In genomic region chr2:167439422-167439821, GRCm38 (mm10) we compare ENCODE assay signal across 17 mouse cellular contexts. TPM values are rescaled to one million over a fixed set of nuclear protein-coding genes. Genes with fewer than 3 reads are reported as not detected.
DNase-seq lines count a peak whose midpoint lies in the region; ATAC-seq lines count a peak whose summit lies in the region.
"Had no signal": no experiment of that assay in that cellular context is flagged by ENCODE, and none has a peak within 500 bp of the region (broad histone marks: within the 10 kb centered on the region; RNA-seq: fewer than 3 reads in every experiment).

No protein-coding gene starts in this region.

- H3K4me3 ChIP-seq in heart, embryonic 12.5 days = no peak overlapping the region
- H3K4me3 ChIP-seq: embryonic facial prominence, embryonic 15.5 days; limb, embryonic 15.5 days; liver, embryonic 15.5 days; megakaryocyte, embryonic 14.5 days; neural tube, embryonic 13.5 days had no signal

- peaks cover 86% of the 10 kb centered on the region for H3K36me3 ChIP-seq in heart, embryonic 12.5 days

- ATAC-seq in heart, embryonic 12.5 days (ENCODE audit: insufficient number of reproducible peaks, low FRiP score) = no peak
- ATAC-seq: lung, postnatal 0 days had no signal

- no peak overlapping the region for H3K4me2 ChIP-seq in heart, embryonic 12.5 days
- H3K4me2 ChIP-seq: embryonic facial prominence, embryonic 15.5 days; limb, embryonic 15.5 days; liver, embryonic 15.5 days; neural tube, embryonic 13.5 days had no signal

- peak; percentile 60 to 62 for DNase-seq in cerebellum, postnatal 10 days
- DNase-seq in cerebellum, postnatal 4 days (ENCODE audit: low spot score in 2 of 2) = no peak
- DNase-seq in heart, postnatal 4 days = peak; percentile 57
- DNase-seq in lung, postnatal 36 days = peak; percentile 49
- DNase-seq in lung, adult 18-20 months = no peak
- no peak for DNase-seq in spleen, postnatal 14 days (ENCODE audit: low spot score in 2 of 2)
- DNase-seq: adrenal gland, postnatal 14 days; midbrain, embryonic 14.5 days; thymus, postnatal 36 days had no signal

- H3K4me1 ChIP-seq in heart, embryonic 12.5 days (replicated peaks) = no peaks in the 10 kb centered on the region
- H3K4me1 ChIP-seq: embryonic facial prominence, embryonic 15.5 days; limb, embryonic 15.5 days; liver, embryonic 15.5 days; neural tube, embryonic 13.5 days had no signal

- H3K9ac ChIP-seq in heart, embryonic 12.5 days = no peak overlapping the region
- H3K9ac ChIP-seq: embryonic facial prominence, embryonic 15.5 days; limb, embryonic 15.5 days; liver, embryonic 15.5 days; neural tube, embryonic 13.5 days had no signal

- no peaks in the 10 kb centered on the region; the same call in 1 of the 2 replicates for H3K9me3 ChIP-seq in heart, embryonic 12.5 days (replicated peaks)
- H3K9me3 ChIP-seq: embryonic facial prominence, embryonic 15.5 days; limb, embryonic 15.5 days; liver, embryonic 15.5 days; neural tube, embryonic 13.5 days had no signal

- WGBS in heart, embryonic 12.5 days = 97% methylated on average over 3 of the region's 3 CpGs

- no peak overlapping the region for H3K27ac ChIP-seq in heart, embryonic 12.5 days (ENCODE audit: poor library complexity, severe bottlenecking)
- H3K27ac ChIP-seq: embryonic facial prominence, embryonic 15.5 days; kidney, postnatal 0 days; limb, embryonic 15.5 days; liver, embryonic 15.5 days; neural tube, embryonic 13.5 days had no signal

- H3K27me3 ChIP-seq in heart, embryonic 12.5 days (replicated peaks) = no peaks in the 10 kb centered on the region
- H3K27me3 ChIP-seq: embryonic facial prominence, embryonic 15.5 days; limb, embryonic 15.5 days; liver, embryonic 15.5 days; megakaryocyte, embryonic 14.5 days; neural tube, embryonic 13.5 days had no signal

RNA-seq across cellular contexts. Expression of gene Slc9a8, which starts 17.9 kb away (rescaled TPM):
- total RNA-seq in heart, postnatal 4 days (2021) = 10 to 100 TPM; 29.4 to 30.5 TPM
- polyA plus RNA-seq in heart, embryonic 12.5 days (2016; fragmentation: Nextera tagmentation; extraction: Ambion mirVana) = 22.6 and 25.6 TPM in 2 replicates

RNA-seq across cellular contexts. Expression of gene Rnf114, which starts 53.0 kb away (rescaled TPM):
- total RNA-seq in heart, postnatal 4 days (2021) = 10 to 100 TPM; 39.3 to 39.4 TPM
- 61.4 and 62.9 TPM in 2 replicates for polyA plus RNA-seq in heart, embryonic 12.5 days (2016; fragmentation: Nextera tagmentation; extraction: Ambion mirVana)

RNA-seq across cellular contexts. Expression of gene Spata2, which starts 53.3 kb away (rescaled TPM):
- 10 to 100 TPM; 25.1 to 27.5 TPM for total RNA-seq in heart, postnatal 4 days (2021)
- polyA plus RNA-seq in heart, embryonic 12.5 days (2016; fragmentation: Nextera tagmentation; extraction: Ambion mirVana) = 14.6 and 15.4 TPM in 2 replicates

Comparison
In these comparisons a context has a peak if more than half of its experiments do, and no peak if none do; other contexts are left out.
1. DNase-seq: peak in cerebellum, postnatal 10 days (2 of 2), heart, postnatal 4 days (single experiment) and lung, postnatal 36 days (single experiment); none in cerebellum, postnatal 4 days (0 of 2), lung, adult 18-20 months (0 of 2) and spleen, postnatal 14 days (0 of 2).